Mouse (Mus musculus) liver, embryonic 15.5 days (tissue): ENCODE results near the gene P3h4. TPM values are rescaled to one million over a fixed set of nuclear protein-coding genes. Genes with fewer than 3 reads are reported as not detected.

ENCODE experiments used
- ATAC-seq: fragments of 200-750 bp; cut with Nextera tagmentation; 2 replicates; pipeline ENCODE4 v1.8.0; 2017; ENCODE audit warnings: moderate number of reproducible peaks, mild to moderate bottlenecking, moderate library complexity; ENCODE audit not compliant: insufficient read depth
- H3K27ac ChIP-seq: fragments of 300-500 bp; sonication (generic); replicated peaks from 2 replicates; pipeline ENCODE4 v1.5.1; 2015; ENCODE audit warnings: mild to moderate bottlenecking, inconsistent platforms
- H3K27me3 ChIP-seq: fragments of 300-500 bp; sonication (generic); 2 replicates; pipeline ENCODE4 v1.6.1; 2015; ENCODE audit warnings: mild to moderate bottlenecking, inconsistent platforms
- H3K36me3 ChIP-seq: fragments of 300-500 bp; sonication (generic); replicated peaks from 2 replicates; pipeline ENCODE4 v1.6.1; 2015; ENCODE audit warnings: moderate library complexity, mild to moderate bottlenecking, inconsistent platforms
- H3K4me1 ChIP-seq: fragments of 300-500 bp; sonication (generic); replicated peaks from 2 replicates; pipeline ENCODE4 v1.6.1; 2015; ENCODE audit warnings: inconsistent platforms
- H3K4me2 ChIP-seq: fragments of 300-500 bp; sonication (generic); 2 replicates; pipeline ENCODE4 v1.6.1; 2015; ENCODE audit warnings: moderate library complexity, mild to moderate bottlenecking, inconsistent platforms
- H3K4me3 ChIP-seq: fragments of 300-500 bp; sonication (generic); replicated peaks from 2 replicates; pipeline ENCODE4 v1.5.1; 2015; ENCODE audit warnings: mild to moderate bottlenecking, inconsistent platforms
- H3K9ac ChIP-seq: fragments of 300-500 bp; sonication (generic); 2 replicates; pipeline ENCODE4 v1.6.1; 2015; ENCODE audit warnings: moderate library complexity, mild to moderate bottlenecking, inconsistent platforms
- H3K9me3 ChIP-seq: fragments of 300-500 bp; sonication (generic); replicated peaks from 2 replicates; pipeline ENCODE4 v1.6.1; 2016; ENCODE audit warnings: inconsistent platforms
- WGBS: fragments of 180-500 bp; shearing (Covaris S2); methylation state at CpG from one replicate; pipeline ENCODE4 v1.1.7; 2015; ENCODE audit warnings: mixed read lengths; ENCODE audit not compliant: insufficient replicate concordance; 5-methylcytosine and 5-hydroxymethylcytosine counted together
- polyA plus RNA-seq: library from polyadenylated mRNA; unstranded; fragments of >200 nt; fragmentation: Nextera tagmentation; extraction: Ambion mirVana; gene quantifications from 2 replicates; pipeline ENCODE4 v1.2.1, GENCODE M21; 2015

The P3h4 gene
- polyA plus RNA-seq, 1 experiment from 2014 or later = 3.6 TPM

- Histone ChIP-seq H3K9ac (no peak overlapping the region), H3K4me1 (no peaks in the 10 kb centered on the region), H3K36me3 (no peaks in the 10 kb centered on the region), H3K27ac (no peak overlapping the region), H3K4me3 (no peak overlapping the region), H3K27me3 (peaks cover 19% of the 10 kb centered on the region), H3K9me3 (no peaks in the 10 kb centered on the region), H3K4me2 (no peak overlapping the region)
- 38% methylated on average over 10 of the region's 10 CpGs for WGBS
- ATAC-seq = no peak
Observed at GRCm38 (mm10) chr11:100408076-100408834, 6.4 kb downstream of the P3h4 start.

- Histone ChIP-seq H3K27me3 (peaks cover 8% of the 10 kb centered on the region; the same call in 1 of the 2 replicates), H3K9me3 (no peaks in the 10 kb centered on the region), H3K27ac (no peak overlapping the region), H3K4me2 (no peak overlapping the region), H3K9ac (no peak overlapping the region), H3K36me3 (no peaks in the 10 kb centered on the region), H3K4me3 (no peak overlapping the region), H3K4me1 (peaks cover 7% of the 10 kb centered on the region)
- WGBS = 62% methylated on average over 5 of the region's 5 CpGs
- ATAC-seq = no peak
Observed at GRCm38 (mm10) chr11:100406995-100407705, 7.5 kb downstream of the P3h4 start.

- no peak overlapping the region for H3K4me3 ChIP-seq
- ATAC-seq = no peak
- H3K4me2 ChIP-seq = no peak overlapping the region
- H3K36me3 ChIP-seq = no peaks in the 10 kb centered on the region
- H3K4me1 ChIP-seq = peaks cover 14% of the 10 kb centered on the region
- no peaks in the 10 kb centered on the region for H3K9me3 ChIP-seq
- 0 out of 2 replicates have a peak, but pooled peaks cover 4% of the 10 kb centered on the region for H3K27me3 ChIP-seq
- no peak overlapping the region for H3K9ac ChIP-seq
- 76% methylated on average over 8 of the region's 8 CpGs for WGBS
- H3K27ac ChIP-seq = no peak overlapping the region
Observed at GRCm38 (mm10) chr11:100406273-100406672, 8.4 kb downstream of the P3h4 start.

- H3K4me2 ChIP-seq = no peak overlapping the region
- WGBS = 60% methylated on average over 3 of the region's 3 CpGs
- H3K36me3 ChIP-seq = no peaks in the 10 kb centered on the region
- ATAC-seq = no peak
- H3K4me3 ChIP-seq = no peak overlapping the region
- H3K27ac ChIP-seq = no peak overlapping the region
- H3K9ac ChIP-seq = no peak overlapping the region
- peaks cover 14% of the 10 kb centered on the region for H3K4me1 ChIP-seq
- H3K9me3 ChIP-seq = no peaks in the 10 kb centered on the region
- no peaks in the 10 kb centered on the region for H3K27me3 ChIP-seq
Observed at GRCm38 (mm10) chr11:100404456-100405074, 10.1 kb downstream of the P3h4 start.

- Histone ChIP-seq H3K4me3 (no peak overlapping the region), H3K4me1 (peaks cover 14% of the 10 kb centered on the region), H3K27me3 (no peaks in the 10 kb centered on the region), H3K27ac (no peak overlapping the region), H3K36me3 (no peaks in the 10 kb centered on the region), H3K9me3 (no peaks in the 10 kb centered on the region), H3K9ac (no peak overlapping the region), H3K4me2 (no peak overlapping the region)
- WGBS = 51% methylated on average over 10 of the region's 10 CpGs
- ATAC-seq = no peak
Observed at GRCm38 (mm10) chr11:100403445-100404134, 11.0 kb downstream of the P3h4 start.

- Histone ChIP-seq H3K4me3 (no peak overlapping the region), H3K27me3 (peaks cover 1% of the 10 kb centered on the region; the same call in 1 of the 2 replicates), H3K4me1 (peaks cover 18% of the 10 kb centered on the region), H3K27ac (no peak overlapping the region), H3K4me2 (no peak overlapping the region), H3K9ac (no peak overlapping the region), H3K9me3 (no peaks in the 10 kb centered on the region), H3K36me3 (no peaks in the 10 kb centered on the region)
- no peak for ATAC-seq
- WGBS = 41% methylated on average over 2 of the region's 2 CpGs
Observed at GRCm38 (mm10) chr11:100402682-100403081, 12.0 kb downstream of the P3h4 start.

- Histone ChIP-seq H3K27me3 (peaks cover 5% of the 10 kb centered on the region), H3K4me1 (peaks cover 23% of the 10 kb centered on the region), H3K27ac (no peak overlapping the region), H3K36me3 (no peaks in the 10 kb centered on the region), H3K4me2 (no peak overlapping the region), H3K9me3 (no peaks in the 10 kb centered on the region), H3K4me3 (no peak overlapping the region), H3K9ac (no peak overlapping the region)
- 15% methylated on average over 6 of the region's 6 CpGs for WGBS
- no peak for ATAC-seq
Observed at GRCm38 (mm10) chr11:100402240-100402639, 12.4 kb downstream of the P3h4 start.

GRCm38 (mm10) chr11:100400842-100401241, 13.8 kb downstream of the P3h4 start:
- H3K36me3 ChIP-seq = no peaks in the 10 kb centered on the region
- no peaks in the 10 kb centered on the region for H3K9me3 ChIP-seq
- no peak for ATAC-seq
- H3K4me3 ChIP-seq = no peak overlapping the region
- peaks cover 19% of the 10 kb centered on the region for H3K27me3 ChIP-seq
- WGBS = 29% methylated on average over 6 of the region's 6 CpGs
- no peak overlapping the region for H3K9ac ChIP-seq
- H3K27ac ChIP-seq = no peak overlapping the region
- H3K4me2 ChIP-seq = no peak overlapping the region
- peaks cover 35% of the 10 kb centered on the region for H3K4me1 ChIP-seq

- H3K36me3 ChIP-seq = no peaks in the 10 kb centered on the region
- peaks cover 44% of the 10 kb centered on the region for H3K4me1 ChIP-seq
- no peak overlapping the region for H3K27ac ChIP-seq
Observed at GRCm38 (mm10) chr11:100399727-100400538, 14.7 kb downstream of the P3h4 start.

GRCm38 (mm10) chr11:100399320-100399719, 15.3 kb downstream of the P3h4 start:
- ATAC-seq = no peak
- Histone ChIP-seq H3K4me2 (no peak overlapping the region), H3K27ac (no peak overlapping the region), H3K27me3 (peaks cover 35% of the 10 kb centered on the region), H3K4me3 (no peak overlapping the region), H3K4me1 (peaks cover 50% of the 10 kb centered on the region), H3K9me3 (no peaks in the 10 kb centered on the region), H3K9ac (no peak overlapping the region), H3K36me3 (no peaks in the 10 kb centered on the region)
- 37% methylated on average over 9 of the region's 9 CpGs for WGBS

More at GRCm38 (mm10) chr11:100399727-100400538, 14.7 kb downstream of the P3h4 start:
- H3K9me3 ChIP-seq = no peaks in the 10 kb centered on the region
- peaks cover 29% of the 10 kb centered on the region for H3K27me3 ChIP-seq
- H3K9ac ChIP-seq = no peak overlapping the region
- 64% methylated on average over 12 of the region's 12 CpGs for WGBS
- H3K4me2 ChIP-seq = no peak overlapping the region
- ATAC-seq = no peak
- no peak overlapping the region for H3K4me3 ChIP-seq
